Mouse (Mus musculus) natural killer cell, adult 2 months (primary cell): ENCODE measurements around the gene Oosp3.

Experiments
- DNase-seq, 2 experiments: peaks; one replicate each; pipeline ENCODE4 v3.0.0; 2022; ENCODE audit warnings: low spot score in 2 of 2

The Oosp3 gene

GRCm38 (mm10) chr19:11696755-11697154 is at the start of gene Oosp3:
Gene Oosp3 (plus strand): TSS chr19:11697055.
- DNase-seq, result no peak

GRCm38 (mm10) chr19:11649564-11649963 is 47.3 kb upstream of the Oosp3 start:
- no peak for DNase-seq

- DNase-seq, result no peak
Measured at GRCm38 (mm10) chr19:11659142-11659541, 37.7 kb upstream of the Oosp3 start.

- DNase-seq, result no peak
Measured at GRCm38 (mm10) chr19:11660459-11660858, 36.4 kb upstream of the Oosp3 start, which contains the start of gene Oosp2. Gene Oosp2 (minus strand): TSS chr19:11660559.

GRCm38 (mm10) chr19:11661562-11661961 is 35.3 kb upstream of the Oosp3 start:
- DNase-seq, result no peak

GRCm38 (mm10) chr19:11690839-11691238 is 6.0 kb upstream of the Oosp3 start, which contains the start of gene Oosp1:
Gene Oosp1 (minus strand): TSS chr19:11691150.
- DNase-seq, result peak in 1 of 2 experiments; percentile 11

GRCm38 (mm10) chr19:11691454-11691853 is 5.4 kb upstream of the Oosp3 start:
- no peak for DNase-seq

- DNase-seq, result no peak
Measured at GRCm38 (mm10) chr19:11698342-11698741, 1.5 kb downstream of the Oosp3 start.

- DNase-seq, result no peak
Measured at GRCm38 (mm10) chr19:11712451-11712850, 15.6 kb downstream of the Oosp3 start.

- DNase-seq, result no peak
Measured at GRCm38 (mm10) chr19:11720071-11720470, 23.2 kb downstream of the Oosp3 start.

GRCm38 (mm10) chr19:11723870-11724269 is 27.0 kb downstream of the Oosp3 start:
- DNase-seq, result no peak

GRCm38 (mm10) chr19:11724275-11724674 is 27.4 kb downstream of the Oosp3 start:
- no peak for DNase-seq

- no peak for DNase-seq
Measured at GRCm38 (mm10) chr19:11725915-11726314, 29.1 kb downstream of the Oosp3 start.

GRCm38 (mm10) chr19:11727304-11727703 is 30.4 kb downstream of the Oosp3 start:
- DNase-seq, result no peak

- DNase-seq, result no peak
Measured at GRCm38 (mm10) chr19:11730278-11730677, 33.4 kb downstream of the Oosp3 start.

GRCm38 (mm10) chr19:11736455-11736854 is 39.6 kb downstream of the Oosp3 start:
- DNase-seq, result no peak

- no peak for DNase-seq
Measured at GRCm38 (mm10) chr19:11745680-11746079, 48.8 kb downstream of the Oosp3 start.

GRCm38 (mm10) chr19:11747298-11747697 is 50.4 kb downstream of the Oosp3 start, which contains the start of gene Gif:
Gene Gif (plus strand): TSS chr19:11747554.
- DNase-seq, result no peak
